9 mouse cellular contexts compared by ENCODE assay signal in genomic region chr7:143740653-143741052, GRCm38 (mm10). TPM values are rescaled to one million over a fixed set of nuclear protein-coding genes. Genes with fewer than 3 reads are reported as not detected.
DNase-seq lines count a peak whose midpoint lies in the region; ATAC-seq lines count a peak whose summit lies in the region.
"Had no signal": no experiment of that assay in that cellular context is flagged by ENCODE, and none has a peak within 500 bp of the region (broad histone marks: within the 10 kb centered on the region; RNA-seq: fewer than 3 reads in every experiment).

No protein-coding gene starts in this region.

- ATAC-seq in heart, embryonic 13.5 days (ENCODE audit: extremely low read depth, insufficient number of reproducible peaks, low FRiP score, low TSS enrichment): no peak
- peak; percentile 20; the same call in 1 of the 2 replicates for ATAC-seq in hindbrain, embryonic 12.5 days (ENCODE audit: low FRiP score)
- no peak for ATAC-seq in midbrain, embryonic 12.5 days (ENCODE audit: low FRiP score, low read depth)

- H3K27me3 ChIP-seq in heart, embryonic 13.5 days (replicated peaks): peaks cover 26% of the 10 kb centered on the region; the same call in 1 of the 2 replicates
- H3K27me3 ChIP-seq in hindbrain, embryonic 12.5 days: 0 out of 2 replicates have a peak, but pooled peaks cover 2% of the 10 kb centered on the region
- peaks cover 15% of the 10 kb centered on the region for H3K27me3 ChIP-seq in midbrain, embryonic 12.5 days

- peaks cover 42% of the 10 kb centered on the region for H3K4me1 ChIP-seq in heart, embryonic 13.5 days
- H3K4me1 ChIP-seq in hindbrain, embryonic 12.5 days: peaks cover 29% of the 10 kb centered on the region
- peaks cover 28% of the 10 kb centered on the region for H3K4me1 ChIP-seq in midbrain, embryonic 12.5 days

- no peaks in the 10 kb centered on the region for H3K9me3 ChIP-seq in heart, embryonic 13.5 days
- no peaks in the 10 kb centered on the region for H3K9me3 ChIP-seq in hindbrain, embryonic 12.5 days (replicated peaks)
- no peaks in the 10 kb centered on the region for H3K9me3 ChIP-seq in midbrain, embryonic 12.5 days

- H3K4me2 ChIP-seq in heart, embryonic 13.5 days: peak overlapping the region; percentile 87
- peak overlapping the region; percentile 73 for H3K4me2 ChIP-seq in hindbrain, embryonic 12.5 days (replicated peaks)
- H3K4me2 ChIP-seq in midbrain, embryonic 12.5 days (replicated peaks): peak overlapping the region; percentile 94

- H3K36me3 ChIP-seq in heart, embryonic 13.5 days: peaks cover 4% of the 10 kb centered on the region; the same call in 1 of the 2 replicates
- no peaks in the 10 kb centered on the region for H3K36me3 ChIP-seq in hindbrain, embryonic 12.5 days
- H3K36me3 ChIP-seq in midbrain, embryonic 12.5 days: no peaks in the 10 kb centered on the region

- H3K27ac ChIP-seq in heart, embryonic 13.5 days (replicated peaks): no peak overlapping the region; the same call in 1 of the 2 replicates
- H3K27ac ChIP-seq in hindbrain, embryonic 12.5 days: 0 out of 2 replicates have a peak overlapping the region, but pooled peaks have one; percentile 31
- H3K27ac ChIP-seq in midbrain, embryonic 12.5 days (replicated peaks): no peak overlapping the region

- WGBS in heart, embryonic 13.5 days: 9% methylated on average over 2 of the region's 2 CpGs
- WGBS in hindbrain, embryonic 12.5 days: 17% methylated on average over 2 of the region's 2 CpGs
- WGBS in midbrain, embryonic 12.5 days: 34% methylated on average over 2 of the region's 2 CpGs

- peak overlapping the region; percentile 92 for H3K9ac ChIP-seq in heart, embryonic 13.5 days
- peak overlapping the region; percentile 85 for H3K9ac ChIP-seq in hindbrain, embryonic 12.5 days
- peak overlapping the region; percentile 90 for H3K9ac ChIP-seq in midbrain, embryonic 12.5 days (replicated peaks)

- peak overlapping the region; percentile 68 for H3K4me3 ChIP-seq in heart, embryonic 13.5 days
- H3K4me3 ChIP-seq in hindbrain, embryonic 12.5 days: peak overlapping the region; percentile 64
- peak overlapping the region; percentile 69 for H3K4me3 ChIP-seq in midbrain, embryonic 12.5 days

- intact Hi-C loops in heart, postnatal 14 days (cut with DNase I): no loop called here

- no peak for DNase-seq in heart, postnatal 14 days
- DNase-seq in MN1 (ENCODE audit: low spot score): peak; percentile 29
- no peak for DNase-seq in frontal cortex, postnatal 14 days (ENCODE audit: low spot score in 2 of 2)
- DNase-seq in spleen, adult 18-20 months: no peak
- DNase-seq in kidney, adult 18-20 months: no peak

RNA-seq across cellular contexts. Expression of gene Osbpl5, which starts 16.1 kb away (rescaled TPM):
- polyA plus RNA-seq in heart, embryonic 13.5 days (2015; fragmentation: Nextera tagmentation; extraction: Ambion mirVana): 34.8 and 36.2 TPM in 2 replicates
- total RNA-seq in heart, postnatal 14 days (2021): 10 to 100 TPM; 18.5 to 21.9 TPM
- polyA plus RNA-seq in hindbrain, embryonic 12.5 days (2016; fragmentation: Nextera tagmentation; extraction: Ambion mirVana): 30.7 and 32.1 TPM in 2 replicates
- 21.6 and 22.1 TPM in 2 replicates for polyA plus RNA-seq in midbrain, embryonic 12.5 days (2016; fragmentation: Nextera tagmentation; extraction: Ambion mirVana)

RNA-seq across cellular contexts. Expression of gene Mrgprg, which starts 26.1 kb away (rescaled TPM):
- not detected in 2 replicates for polyA plus RNA-seq in heart, embryonic 13.5 days (2015; fragmentation: Nextera tagmentation; extraction: Ambion mirVana)
- total RNA-seq in heart, postnatal 14 days (2021): not detected
- not detected in 2 replicates for polyA plus RNA-seq in hindbrain, embryonic 12.5 days (2016; fragmentation: Nextera tagmentation; extraction: Ambion mirVana)
- polyA plus RNA-seq in midbrain, embryonic 12.5 days (2016; fragmentation: Nextera tagmentation; extraction: Ambion mirVana): not detected in 2 replicates
- total RNA-seq: left cerebral cortex, postnatal 25 days had no signal

RNA-seq across cellular contexts. Expression of gene Mrgpre, which starts 43.6 kb away (rescaled TPM):
- polyA plus RNA-seq in heart, embryonic 13.5 days (2015; fragmentation: Nextera tagmentation; extraction: Ambion mirVana): 1.8 and 1.9 TPM in 2 replicates
- 1 to 10 TPM; 1.5 to 1.8 TPM for total RNA-seq in heart, postnatal 14 days (2021)
- 3.0 and 4.2 TPM in 2 replicates for polyA plus RNA-seq in hindbrain, embryonic 12.5 days (2016; fragmentation: Nextera tagmentation; extraction: Ambion mirVana)
- 2.2 and 3.0 TPM in 2 replicates for polyA plus RNA-seq in midbrain, embryonic 12.5 days (2016; fragmentation: Nextera tagmentation; extraction: Ambion mirVana)

RNA-seq across cellular contexts. Expression of gene Tnfrsf23, which starts 55.0 kb away (rescaled TPM):
- polyA plus RNA-seq in heart, embryonic 13.5 days (2015; fragmentation: Nextera tagmentation; extraction: Ambion mirVana): 2.4 and 3.1 TPM in 2 replicates
- total RNA-seq in heart, postnatal 14 days (2021): 1 to 10 TPM; 1.4 to 1.5 TPM
- polyA plus RNA-seq in hindbrain, embryonic 12.5 days (2016; fragmentation: Nextera tagmentation; extraction: Ambion mirVana): 0.63 and 0.80 TPM in 2 replicates
- 0.57 and 0.60 TPM in 2 replicates for polyA plus RNA-seq in midbrain, embryonic 12.5 days (2016; fragmentation: Nextera tagmentation; extraction: Ambion mirVana)
